Mouse (Mus musculus): ENCODE results near the gene Gxylt1. TPM values are rescaled to one million over a fixed set of nuclear protein-coding genes. Genes with fewer than 3 reads are reported as not detected.

The Gxylt1 gene
- total RNA-seq, 2 experiments from 2014 or later: 8.2 to 10.6 TPM

Other genes with a start within 250 kb of the Gxylt1 start
- 10 to 100 TPM; 90.2 to 92.9 TPM for gene Yaf2, start 61.8 kb upstream of the Gxylt1 start, total RNA-seq (2021)
- 10 to 100 TPM; 66.8 to 86.0 TPM for gene Zcrb1, start 123.2 kb upstream of the Gxylt1 start, total RNA-seq (2021)
- gene Pphln1, start 123.2 kb upstream of the Gxylt1 start, total RNA-seq (2021): 10 to 100 TPM; 41.6 to 42.4 TPM